Mouse (Mus musculus) myocyte (in vitro differentiated cells): ENCODE measurements at regions not wholly inside any gene's neighbourhood (a gene's known extent, or its start where the extent isn't known, plus 50 kb on each side); places are given as distances from the start of the nearest gene placed in this dataset.

ENCODE experiments used
- E2F4 ChIP-seq: IDR thresholded peaks from one replicate; pipeline ENCODE4 v1.6.1; 2011; ENCODE audit warnings: mild to moderate bottlenecking, control low read depth, moderate library complexity; ENCODE audit not compliant: insufficient read depth
- MAX ChIP-seq: IDR thresholded peaks from one replicate; pipeline ENCODE4 v1.6.1; 2011; ENCODE audit warnings: low read depth, mild to moderate bottlenecking, control low read depth
- MYOG ChIP-seq, 3 experiments: IDR thresholded peaks; one replicate each; pipeline ENCODE4 v1.6.1; 2011; ENCODE audit warnings: control low read depth in 2 of 3, low read depth in 2 of 3, mild to moderate bottlenecking in 2 of 3; ENCODE audit not compliant: insufficient read length in 2 of 3, control insufficient read depth in 1 of 3, insufficient read depth in 1 of 3
- POLR2A ChIP-seq: IDR thresholded peaks from one replicate; pipeline ENCODE4 v1.6.1; 2011; ENCODE audit warnings: low read depth, mild to moderate bottlenecking, control low read depth, moderate library complexity; ENCODE audit not compliant: insufficient read length
- TCF12 ChIP-seq: IDR thresholded peaks from one replicate; pipeline ENCODE4 v1.6.1; 2011; ENCODE audit warnings: mild to moderate bottlenecking, control low read depth; ENCODE audit not compliant: poor library complexity, insufficient read depth, severe bottlenecking
- TCF3 ChIP-seq: IDR thresholded peaks from one replicate; pipeline ENCODE4 v1.6.1; 2011; ENCODE audit warnings: low read depth, control low read depth; ENCODE audit not compliant: insufficient read length

GRCm38 (mm10) chr12:106191771-106192170 lies 181.7 kb downstream of the Vrk1 start:
- no peak for TF ChIP-seq TCF3
- no peak for TF ChIP-seq POLR2A
- TF ChIP-seq MAX = no peak
- TF ChIP-seq E2F4 = no peak
- TF ChIP-seq TCF12 = no peak
- no peak for TF ChIP-seq MYOG (IDR thresholded peaks at IDR 0.05; ENCODE audit: control insufficient read depth in 1 of 3, insufficient read depth in 1 of 3, insufficient read length in 2 of 3, low read depth in 2 of 3)
